In the genomic region with DNA sequence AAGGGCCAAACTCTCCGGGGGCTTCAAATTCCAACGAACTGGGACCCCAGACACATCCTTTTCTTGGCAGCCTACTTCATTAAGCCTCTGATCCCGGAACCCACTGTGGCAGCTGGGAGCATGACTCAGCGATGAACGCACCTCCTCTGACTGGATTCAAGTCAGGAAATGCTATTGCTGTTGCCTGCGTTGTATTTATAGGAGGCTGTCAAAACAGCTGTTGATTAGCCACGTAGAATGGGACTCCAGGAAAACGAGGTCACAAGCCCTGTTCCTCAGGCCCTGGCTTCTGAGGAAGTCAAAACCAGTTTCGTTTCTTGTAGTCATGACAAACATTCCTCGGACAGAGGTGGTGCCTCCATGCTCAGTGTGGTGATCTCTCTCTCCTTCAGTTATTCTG, we compare ENCODE assay signal across 8 mouse cellular contexts.
DNase-seq lines count a peak whose midpoint lies in the region; ATAC-seq and TF ChIP-seq lines count a peak whose summit lies in the region.

No protein-coding gene starts in this region.

- TF ChIP-seq POLR2A in lung, adult 2 months (IDR thresholded peaks at IDR 0.05; ENCODE audit: borderline replicate concordance, extremely low read depth, low read depth, low read length) = no peak

- WGBS in lung, embryonic 14.5 days = 34% methylated on average over 10 of the region's 10 CpGs
- 13% methylated on average over 10 of the region's 10 CpGs for WGBS in lung, adult 2 months
- 11% methylated on average over 10 of the region's 10 CpGs for WGBS in heart, embryonic 14.5 days
- WGBS in liver, embryonic 13.5 days (ENCODE audit: insufficient replicate concordance) = 7% methylated on average over 10 of the region's 10 CpGs
- WGBS in forebrain, embryonic 13.5 days = 53% methylated on average over 10 of the region's 10 CpGs

- peak; percentile 58 for DNase-seq in lung, embryonic 14.5 days
- DNase-seq in lung, adult 2 months = no peak
- peak; percentile 61 to 70 for DNase-seq in adrenal gland, postnatal 36 days
- no peak for DNase-seq in liver, embryonic 13.5 days
- no peak for DNase-seq in thymus, postnatal 25 days

- no peaks in the 10 kb centered on the region for H3K36me3 ChIP-seq in lung, embryonic 14.5 days (ENCODE audit: insufficient read depth)
- H3K36me3 ChIP-seq in heart, embryonic 14.5 days (ENCODE audit: control insufficient read depth, insufficient read depth, low read length) = no peaks in the 10 kb centered on the region
- H3K36me3 ChIP-seq in liver, embryonic 13.5 days = no peaks in the 10 kb centered on the region
- H3K36me3 ChIP-seq in forebrain, embryonic 13.5 days (ENCODE audit: poor library complexity, severe bottlenecking) = no peaks in the 10 kb centered on the region

- peak; percentile 41; the same call in 1 of the 2 replicates for ATAC-seq in lung, embryonic 14.5 days (ENCODE audit: insufficient read depth)
- no peak for ATAC-seq in heart, embryonic 14.5 days (ENCODE audit: insufficient number of reproducible peaks, insufficient read depth, low FRiP score, low read depth)
- ATAC-seq in liver, embryonic 13.5 days (ENCODE audit: low read depth) = 0 out of 2 replicates have a peak, but pooled peaks have one; percentile 26
- ATAC-seq in erythroid progenitor cell, adult 5-6 weeks (replicated peaks; ENCODE audit: low FRiP score, poor library complexity, severe bottlenecking) = no peak
- ATAC-seq in forebrain, embryonic 13.5 days = no peak

- H3K4me2 ChIP-seq in lung, embryonic 14.5 days = no peak overlapping the region
- H3K4me2 ChIP-seq in heart, embryonic 14.5 days (ENCODE audit: low read length) = peak overlapping the region; percentile 51
- H3K4me2 ChIP-seq in liver, embryonic 13.5 days = peak overlapping the region; percentile 29
- no peak overlapping the region for H3K4me2 ChIP-seq in forebrain, embryonic 13.5 days

- no peak for TF ChIP-seq CTCF in lung, embryonic 14.5 days (IDR thresholded peaks at IDR 0.05; ENCODE audit: low read depth)
- TF ChIP-seq CTCF in lung, adult 2 months (IDR thresholded peaks at IDR 0.05; ENCODE audit: insufficient read depth, low read length) = no peak

- no peaks in the 10 kb centered on the region for H3K4me1 ChIP-seq in lung, embryonic 14.5 days (ENCODE audit: insufficient read depth)
- peaks cover 4% of the 10 kb centered on the region for H3K4me1 ChIP-seq in lung, adult 2 months (ENCODE audit: control insufficient read depth, insufficient read depth, low read length)
- H3K4me1 ChIP-seq in heart, embryonic 14.5 days (ENCODE audit: control insufficient read depth in 2 of 2, insufficient read depth in 2 of 2, low read length in 2 of 2) = peaks cover 7 to 8% of the 10 kb centered on the region in 2 experiments; a peak in 3 of 4 replicates
- no peaks in the 10 kb centered on the region; the same call in 1 of the 2 replicates for H3K4me1 ChIP-seq in liver, embryonic 13.5 days (replicated peaks)
- H3K4me1 ChIP-seq in forebrain, embryonic 13.5 days = no peaks in the 10 kb centered on the region

- no peaks in the 10 kb centered on the region for H3K9me3 ChIP-seq in lung, embryonic 14.5 days (ENCODE audit: low read depth, low read length)
- no peaks in the 10 kb centered on the region for H3K9me3 ChIP-seq in heart, embryonic 14.5 days (ENCODE audit: control insufficient read depth, low read length)
- no peaks in the 10 kb centered on the region for H3K9me3 ChIP-seq in liver, embryonic 13.5 days (replicated peaks)
- no peaks in the 10 kb centered on the region for H3K9me3 ChIP-seq in forebrain, embryonic 13.5 days (replicated peaks)

- H3K4me3 ChIP-seq in lung, embryonic 14.5 days (ENCODE audit: low read depth, low read length) = no peak overlapping the region
- H3K4me3 ChIP-seq in lung, adult 2 months (replicated peaks; ENCODE audit: extremely low read depth, low read depth, low read length) = no peak overlapping the region
- H3K4me3 ChIP-seq in heart, embryonic 14.5 days (ENCODE audit: control insufficient read depth in 1 of 2, insufficient read depth in 1 of 2, low read depth in 1 of 2, low read length in 2 of 2) = no peak overlapping the region; a peak in 1 of 4 replicates
- H3K4me3 ChIP-seq in liver, embryonic 13.5 days (replicated peaks) = no peak overlapping the region
- H3K4me3 ChIP-seq in forebrain, embryonic 13.5 days = no peak overlapping the region

- no peak overlapping the region for H3K27ac ChIP-seq in lung, embryonic 14.5 days (ENCODE audit: low read depth)
- H3K27ac ChIP-seq in heart, embryonic 14.5 days (replicated peaks in 1 of 2; ENCODE audit: control insufficient read depth in 1 of 2, insufficient read depth in 1 of 2, low read depth in 2 of 2, low read length in 2 of 2) = peak overlapping the region; percentile 26 to 33; a peak in 1 of 4 replicates
- no peak overlapping the region for H3K27ac ChIP-seq in liver, embryonic 13.5 days
- no peak overlapping the region for H3K27ac ChIP-seq in forebrain, embryonic 13.5 days

- H3K27me3 ChIP-seq in lung, embryonic 14.5 days (ENCODE audit: insufficient read depth, low read length) = no peaks in the 10 kb centered on the region
- H3K27me3 ChIP-seq in heart, embryonic 14.5 days (ENCODE audit: control insufficient read depth, insufficient read depth, low read length) = no peaks in the 10 kb centered on the region
- H3K27me3 ChIP-seq in liver, embryonic 13.5 days = no peaks in the 10 kb centered on the region
- no peaks in the 10 kb centered on the region for H3K27me3 ChIP-seq in forebrain, embryonic 13.5 days

- no peak overlapping the region for H3K9ac ChIP-seq in lung, embryonic 14.5 days
- H3K9ac ChIP-seq in heart, embryonic 14.5 days (ENCODE audit: low read length) = no peak overlapping the region; the same call in 1 of the 2 replicates
- H3K9ac ChIP-seq in liver, embryonic 13.5 days = no peak overlapping the region; the same call in 1 of the 2 replicates
- H3K9ac ChIP-seq in forebrain, embryonic 13.5 days = no peak overlapping the region

Comparison
In these comparisons a context has a peak if more than half of its experiments do, and no peak if none do; other contexts are left out.
1. DNase-seq: peak in lung, embryonic 14.5 days (single experiment) and adrenal gland, postnatal 36 days (2 of 2); none in lung, adult 2 months (single experiment), liver, embryonic 13.5 days (single experiment) and thymus, postnatal 25 days (single experiment).
2. ATAC-seq: peak in lung, embryonic 14.5 days (single experiment) and liver, embryonic 13.5 days (single experiment); none in heart, embryonic 14.5 days (single experiment), erythroid progenitor cell, adult 5-6 weeks (single experiment) and forebrain, embryonic 13.5 days (single experiment).
3. H3K27ac ChIP-seq: peak in heart, embryonic 14.5 days (2 of 2); none in lung, embryonic 14.5 days (single experiment), liver, embryonic 13.5 days (single experiment) and forebrain, embryonic 13.5 days (single experiment).
4. H3K4me2 ChIP-seq: peak in heart, embryonic 14.5 days (single experiment) and liver, embryonic 13.5 days (single experiment); none in lung, embryonic 14.5 days (single experiment) and forebrain, embryonic 13.5 days (single experiment).